Mouse (Mus musculus) spleen, adult 12 weeks (tissue): ENCODE measurements at regions not wholly inside any gene's neighbourhood (a gene's known extent, or its start where the extent isn't known, plus 50 kb on each side); places are given as distances from the start of the nearest gene placed in this dataset.

Source experiments
- DNase-seq: peaks from one replicate; pipeline ENCODE4 v3.0.0; 2022; ENCODE audit warnings: low spot score

DNA sequence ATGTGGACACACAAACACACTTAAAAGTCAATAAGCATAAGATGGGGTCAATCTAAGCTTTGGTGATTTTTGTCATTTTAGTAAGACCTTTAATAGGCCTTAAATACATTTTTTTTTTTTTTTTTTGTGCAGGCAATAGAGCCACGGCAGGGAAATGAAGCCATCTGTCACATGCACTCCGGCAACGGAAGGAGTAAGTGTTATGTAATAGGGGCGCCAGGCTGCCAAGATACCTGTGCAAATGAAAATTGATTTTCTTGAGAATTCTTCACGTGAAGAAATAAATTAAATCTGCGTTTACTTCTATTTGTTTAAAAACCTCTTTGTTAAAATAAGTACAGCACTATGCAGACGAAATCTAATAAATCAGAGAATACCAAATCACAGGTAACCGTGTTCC, 54.6 kb upstream of the Card11 start:
- DNase-seq, result no peak

DNA sequence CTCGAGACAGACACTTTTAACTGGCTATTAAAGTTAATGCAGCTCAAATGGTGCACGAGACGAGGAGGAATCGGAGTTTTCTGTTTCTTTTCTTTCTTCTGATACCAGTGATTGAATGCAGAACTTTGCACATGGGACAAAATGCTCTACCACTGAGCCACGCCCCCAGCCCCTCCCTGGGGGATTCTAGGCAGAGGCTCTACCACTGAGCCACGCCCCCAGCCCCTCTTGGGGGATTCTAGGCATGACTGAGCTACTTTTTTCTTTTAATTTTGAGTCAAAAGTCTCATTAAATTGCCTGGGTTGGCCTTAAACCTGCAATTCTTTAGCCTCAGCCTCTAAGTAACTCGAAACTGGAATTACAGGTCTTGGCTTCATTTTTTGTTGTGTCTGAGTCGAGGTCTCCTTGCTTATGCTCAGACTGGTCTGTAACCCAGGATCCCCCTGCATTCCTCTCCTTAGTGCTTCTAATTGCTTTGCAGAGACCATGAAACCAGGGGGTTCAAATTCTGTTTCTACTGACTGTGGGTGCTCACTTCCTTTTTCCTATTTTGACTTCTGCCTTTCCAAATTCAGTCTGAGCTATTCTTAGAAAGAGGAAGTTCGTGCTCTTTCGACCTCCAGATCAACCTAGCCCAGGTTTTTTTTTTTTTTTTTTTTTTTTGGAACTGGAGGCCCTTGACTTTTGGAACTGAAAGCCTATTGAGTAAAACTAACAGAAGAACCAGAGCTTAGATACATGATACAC, 55.4 kb upstream of the Card11 start:
- DNase-seq, result peak; percentile 11

DNA sequence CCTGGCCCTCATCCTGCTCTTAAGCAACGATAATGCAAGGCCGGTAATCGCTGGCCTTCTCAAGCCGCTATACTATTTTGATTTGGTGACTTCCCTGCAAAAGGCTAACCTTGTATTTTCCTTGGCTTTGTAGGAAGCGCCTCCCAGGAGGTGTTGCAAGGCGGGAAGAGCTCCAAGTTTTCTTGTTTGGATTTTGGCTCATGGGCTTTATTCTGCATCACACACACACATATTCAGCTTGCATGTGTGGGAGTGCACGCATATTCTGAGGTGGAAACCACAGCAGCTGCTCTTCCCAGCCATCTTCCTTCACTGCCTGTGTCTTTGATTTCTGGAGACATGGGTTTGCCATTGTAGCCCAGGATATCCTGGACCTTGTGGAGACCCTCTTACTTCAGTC, 57.8 kb upstream of the Card11 start:
- DNase-seq, result no peak

DNA sequence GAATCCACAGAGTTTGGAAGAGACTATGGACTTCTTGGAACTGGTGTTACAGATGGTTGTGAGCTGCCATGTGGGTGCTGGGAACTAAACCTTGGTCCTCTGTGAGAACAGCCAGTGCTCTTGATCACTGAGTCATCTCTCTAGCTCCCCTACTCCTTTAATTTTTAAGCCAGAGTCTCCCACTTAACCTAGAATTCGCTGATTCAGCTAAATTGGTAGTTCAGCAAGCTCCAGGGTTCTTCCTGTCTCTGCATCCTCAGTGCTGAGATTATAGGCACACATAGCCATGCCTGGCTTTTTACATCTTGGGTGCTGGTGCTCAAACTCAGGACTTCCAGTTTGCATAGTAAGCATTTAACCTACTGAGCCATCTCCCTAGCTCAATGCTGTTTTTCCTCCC, 58.5 kb upstream of the Card11 start:
- DNase-seq, result no peak

DNA sequence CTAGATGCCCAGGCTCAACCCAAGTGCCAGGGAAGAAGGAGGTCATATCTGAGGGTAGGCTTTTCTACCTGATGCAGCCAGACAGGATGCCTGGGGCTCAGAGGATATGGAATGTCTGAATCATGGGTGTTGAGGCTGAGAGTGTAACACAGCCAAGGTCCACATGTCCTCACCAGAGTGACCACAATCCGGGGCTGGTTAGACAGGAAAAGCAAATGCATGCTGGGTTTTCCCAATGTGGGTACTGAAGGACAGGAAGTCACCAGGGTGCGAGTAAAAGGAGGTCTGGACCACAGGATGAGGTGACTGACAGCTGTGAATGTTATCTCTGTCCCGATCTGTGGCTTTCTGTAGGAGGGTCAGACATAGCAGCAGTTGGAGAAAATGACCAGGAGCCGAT, 61.8 kb upstream of the Card11 start:
- DNase-seq, result no peak

DNA sequence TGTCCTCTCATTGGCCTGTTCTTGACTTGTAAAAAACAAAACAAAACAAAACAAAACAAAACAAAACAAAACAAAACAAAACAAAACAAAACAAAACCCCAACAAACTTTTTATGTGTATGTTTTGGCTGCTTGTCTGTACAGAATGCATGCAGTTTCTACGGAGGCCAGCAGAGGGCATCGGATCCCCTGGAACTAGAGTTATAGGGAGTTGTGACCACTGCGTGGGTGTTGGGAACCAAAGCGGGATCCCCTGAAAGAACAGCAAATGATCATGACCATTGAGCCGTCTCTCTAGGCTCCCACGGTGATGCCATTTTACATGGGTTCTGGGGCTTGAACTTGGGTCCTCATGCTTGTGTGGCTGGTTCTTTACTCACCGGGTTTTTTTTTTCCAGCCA, 67.2 kb upstream of the Card11 start:
- no peak for DNase-seq

DNA sequence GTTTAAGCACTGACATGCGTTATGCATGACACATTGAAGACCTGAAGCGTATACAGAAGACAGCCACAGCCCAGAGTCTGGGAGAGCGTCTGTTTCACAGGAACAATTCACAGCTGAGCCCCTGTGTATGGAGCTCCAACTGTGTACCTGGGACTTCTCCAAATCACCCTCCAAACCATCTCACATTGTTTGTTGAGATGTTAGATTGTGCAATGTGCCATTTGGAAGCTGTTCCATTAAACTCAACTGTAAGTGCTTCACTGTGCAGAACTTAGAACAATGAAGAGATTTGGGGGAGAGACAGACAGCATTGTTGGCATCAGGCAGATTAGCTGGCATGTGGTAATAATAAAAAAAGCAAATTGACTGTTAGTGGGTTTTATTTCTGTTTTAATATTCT, 74.1 kb upstream of the Card11 start:
- no peak for DNase-seq

DNA sequence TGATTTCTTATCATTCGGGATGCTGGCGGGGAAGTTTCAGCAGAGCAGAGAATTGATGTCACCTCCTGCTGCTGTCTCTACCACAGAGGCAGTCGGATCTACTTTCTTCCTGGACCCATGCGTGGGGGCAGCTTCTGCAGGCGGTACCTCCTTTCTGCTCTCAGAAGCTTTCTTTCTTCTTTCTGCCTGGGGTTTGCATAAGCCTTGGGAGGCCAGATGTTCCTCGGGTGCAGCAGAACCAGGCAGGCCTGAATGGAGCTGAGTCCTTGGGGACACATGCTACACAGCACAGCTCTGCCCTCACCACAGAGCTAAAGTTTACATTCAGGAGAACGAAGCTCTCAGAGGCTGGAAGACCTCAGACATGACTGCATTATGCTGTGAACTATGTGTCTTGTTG, 75.8 kb upstream of the Card11 start:
- DNase-seq, result no peak

DNA sequence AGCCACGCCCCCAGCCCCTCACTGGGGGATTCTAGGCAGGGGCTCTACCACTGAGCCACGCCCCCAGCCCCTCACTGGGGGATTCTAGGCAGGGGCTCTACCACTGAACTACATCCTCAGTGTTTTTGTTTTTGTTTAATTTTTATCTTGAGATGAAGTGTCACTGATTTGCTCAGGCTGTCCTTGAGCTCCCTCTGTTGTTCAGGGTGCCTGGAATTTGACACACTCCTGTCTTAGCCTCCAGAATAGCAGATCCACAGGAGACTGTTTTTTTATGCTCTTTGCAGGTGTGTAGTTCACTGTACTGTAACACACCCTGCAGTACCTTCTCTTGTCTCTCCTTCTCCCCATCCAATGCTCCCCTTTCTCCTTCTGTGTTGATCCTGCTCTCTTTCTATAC, 76.6 kb upstream of the Card11 start:
- no peak for DNase-seq

DNA sequence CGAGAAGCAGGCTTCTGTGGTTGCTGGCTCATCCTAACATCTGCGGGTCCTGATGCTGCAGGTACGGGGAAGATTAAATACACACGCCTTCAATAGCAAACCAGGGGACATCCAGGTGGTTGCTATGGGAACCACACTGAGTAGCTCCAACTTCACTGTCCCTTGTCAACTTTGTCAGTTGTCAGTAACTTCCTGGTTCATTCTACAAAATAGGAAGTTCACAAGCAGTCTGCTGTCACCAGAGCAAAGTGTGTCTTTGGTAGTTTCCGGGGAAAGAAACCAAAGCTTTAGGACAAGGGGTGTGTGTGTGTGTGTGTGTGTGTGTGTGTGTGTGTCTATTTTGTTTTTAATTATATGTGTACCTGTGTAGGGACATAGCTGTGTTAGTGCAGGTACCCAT, 80.5 kb upstream of the Card11 start:
- DNase-seq, result no peak

DNA sequence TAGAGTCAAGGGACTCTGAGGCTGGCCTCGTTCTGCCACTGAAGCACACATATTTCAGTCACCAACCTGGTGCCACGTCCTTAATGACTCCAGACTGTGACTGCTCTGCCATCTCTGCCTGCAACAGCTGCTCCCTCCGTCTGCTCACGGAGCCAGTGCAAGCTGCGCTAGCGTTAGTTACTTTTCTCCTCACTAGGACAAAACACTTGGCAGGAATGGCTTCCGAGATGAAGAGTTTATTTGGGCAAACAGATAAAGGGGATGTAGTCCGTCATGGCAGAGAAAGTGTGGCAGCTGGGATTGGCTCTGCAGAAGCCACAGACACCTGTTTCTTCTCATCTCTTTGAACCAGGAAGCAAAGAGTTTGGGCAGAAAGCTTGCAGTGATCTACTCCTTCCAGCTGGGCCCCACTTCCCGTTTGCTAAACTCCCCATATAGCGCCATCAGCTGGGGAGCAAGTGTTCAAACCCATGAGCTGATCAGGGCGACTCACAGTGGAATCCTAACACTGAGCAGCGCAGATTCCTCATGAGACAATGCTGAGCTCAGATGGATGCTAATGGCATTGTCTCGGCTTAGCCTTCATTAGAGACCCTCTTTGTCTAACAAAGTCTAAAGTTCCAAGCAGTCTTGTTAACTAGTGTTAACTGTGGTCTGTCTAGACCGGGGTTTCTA, 83.8 kb upstream of the Card11 start:
- no peak for DNase-seq

DNA sequence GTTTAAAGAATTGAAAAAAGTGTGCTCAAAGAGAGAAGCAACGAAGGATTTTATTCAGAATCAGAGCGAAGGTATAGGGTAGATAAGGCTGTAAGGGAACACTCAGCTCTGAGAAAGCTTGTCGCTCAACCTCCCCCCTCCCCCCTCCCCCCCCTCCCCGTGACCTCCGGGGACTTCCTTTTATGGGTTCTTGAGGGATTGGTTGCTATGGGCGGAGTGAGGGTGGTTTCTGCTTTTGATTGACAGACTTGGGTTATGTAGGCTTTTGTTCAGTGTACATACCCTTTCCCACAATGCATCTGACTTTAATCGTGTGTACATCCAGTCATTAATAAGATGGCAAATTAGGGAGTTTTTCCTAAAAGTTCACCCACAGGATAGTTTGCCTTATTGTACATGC, 84.4 kb upstream of the Card11 start:
- DNase-seq, result no peak

DNA sequence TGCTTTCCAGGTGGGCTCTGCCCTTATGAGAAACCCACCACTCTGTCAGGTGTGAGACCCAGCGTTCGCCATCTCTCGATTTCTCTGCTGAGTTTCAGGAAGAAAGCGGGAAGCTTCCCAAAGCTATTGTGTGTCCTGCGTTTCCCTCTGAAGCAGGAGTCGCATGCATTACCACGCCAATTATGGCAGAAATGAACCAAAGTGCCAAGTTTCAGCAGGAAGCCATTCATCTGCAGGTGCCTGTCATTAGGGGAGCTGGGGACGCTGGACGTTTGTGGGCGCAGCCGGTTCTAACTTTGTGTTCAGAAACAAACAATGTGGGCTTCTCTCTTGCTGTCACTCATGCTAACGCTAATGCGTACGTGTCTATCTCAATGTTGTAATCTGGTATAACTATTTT, 91.3 kb upstream of the Card11 start:
- no peak for DNase-seq

DNA sequence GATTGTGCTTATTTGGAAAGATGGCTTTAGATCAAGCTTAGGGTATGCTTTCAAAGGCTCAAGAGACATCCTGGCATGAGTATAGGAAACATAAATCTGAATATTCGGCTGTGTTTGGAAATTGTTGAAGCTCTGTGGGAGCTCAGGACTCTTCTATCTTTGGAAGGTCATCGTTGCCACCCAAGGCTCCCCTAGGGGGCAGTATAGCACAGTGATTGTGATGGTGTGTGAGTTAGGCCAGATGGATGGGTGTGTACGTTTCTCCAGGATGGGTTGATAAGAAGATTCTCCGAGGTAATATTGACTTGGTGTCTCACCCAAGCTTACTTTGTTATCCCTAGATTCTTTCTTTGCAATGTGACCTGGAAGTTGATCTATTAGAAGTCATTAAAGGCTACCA, 93.3 kb upstream of the Card11 start:
- no peak for DNase-seq

DNA sequence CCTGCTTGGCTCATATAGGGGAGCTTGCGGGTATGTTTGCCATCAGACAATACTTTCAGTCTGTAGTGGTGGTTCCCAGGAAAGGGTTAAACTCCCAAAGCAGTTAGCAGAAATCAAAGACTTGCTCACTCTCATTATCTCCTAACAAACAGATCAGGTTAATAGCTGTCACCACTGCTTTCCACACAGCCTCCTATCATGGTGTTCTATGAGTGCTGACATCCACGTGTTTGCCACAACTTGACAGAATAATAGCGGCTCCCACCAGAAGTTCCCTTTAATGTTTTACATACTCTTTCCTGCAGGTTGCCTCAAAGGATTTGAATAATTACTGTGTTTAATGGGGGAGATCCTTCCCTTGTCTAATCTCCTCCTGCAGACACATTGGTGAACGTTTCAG, 97.5 kb upstream of the Card11 start:
- no peak for DNase-seq

DNA sequence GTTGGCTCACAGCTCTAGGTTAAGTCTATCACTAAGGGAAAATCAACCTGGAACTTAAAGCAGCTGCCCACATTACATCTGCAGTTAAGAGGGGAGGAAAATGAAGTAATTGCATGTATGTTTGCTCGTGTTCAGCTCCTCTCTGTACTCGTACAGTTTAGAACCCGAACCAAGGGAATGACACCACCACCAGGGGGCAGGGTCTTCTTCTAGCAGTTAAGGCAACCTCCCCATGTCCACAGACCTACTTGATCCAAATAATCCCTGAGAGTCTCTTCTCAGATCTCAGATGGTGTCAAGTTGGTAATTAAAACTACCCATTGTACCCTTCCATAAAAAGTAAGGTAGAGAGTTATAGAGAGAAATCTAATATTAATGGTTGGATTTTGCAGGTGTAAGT, 111.3 kb upstream of the Card11 start:
- DNase-seq, result no peak

DNA sequence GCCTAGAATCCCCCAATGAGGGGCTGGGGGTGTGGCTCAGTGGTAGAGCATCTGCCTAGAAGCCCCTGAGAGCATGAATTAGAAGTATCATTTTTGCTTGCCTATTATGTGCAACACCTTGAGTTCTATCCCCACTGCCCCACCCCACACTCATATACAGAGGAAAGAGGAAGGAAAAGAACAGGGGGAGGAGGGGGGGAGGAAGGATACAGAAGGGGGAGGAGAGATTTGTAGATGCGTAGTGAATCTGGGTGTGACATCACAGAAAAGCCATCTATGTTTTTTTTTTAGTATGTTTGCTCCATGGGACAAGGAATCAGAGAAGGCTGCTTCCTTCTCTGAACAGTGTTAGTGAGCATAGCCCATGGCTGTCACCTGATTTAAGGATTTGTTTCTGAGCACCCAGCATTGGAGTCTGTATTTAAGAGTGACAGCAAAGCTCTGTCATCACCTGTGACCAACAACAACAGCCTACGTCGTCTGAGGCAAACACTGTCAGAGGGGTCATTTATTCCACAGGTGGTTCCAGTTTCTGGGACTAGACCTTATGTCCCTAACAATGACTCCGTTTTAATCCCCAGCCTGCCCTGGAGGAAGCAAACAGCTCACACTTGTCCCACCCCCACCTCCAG, 115.0 kb upstream of the Card11 start:
- no peak for DNase-seq

DNA sequence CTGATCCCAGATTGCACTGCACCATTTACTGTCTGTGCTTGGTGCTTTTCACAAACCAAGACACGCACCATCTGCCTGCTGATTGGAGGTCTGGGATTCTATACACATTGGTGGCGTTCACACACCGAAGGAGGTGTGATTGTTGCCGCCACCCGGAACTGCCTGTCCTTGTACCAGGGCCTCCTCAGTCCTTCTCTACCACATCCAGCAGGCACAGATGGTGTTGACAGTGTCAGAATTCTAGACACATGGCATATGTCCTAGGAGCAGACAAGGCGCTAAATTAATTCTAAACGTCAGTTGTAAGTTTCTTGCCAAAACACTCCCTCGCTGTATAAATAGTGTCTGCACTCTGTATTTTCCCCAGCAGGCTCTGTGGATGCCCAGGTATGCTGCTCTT, 115.6 kb upstream of the Card11 start:
- DNase-seq, result no peak

DNA sequence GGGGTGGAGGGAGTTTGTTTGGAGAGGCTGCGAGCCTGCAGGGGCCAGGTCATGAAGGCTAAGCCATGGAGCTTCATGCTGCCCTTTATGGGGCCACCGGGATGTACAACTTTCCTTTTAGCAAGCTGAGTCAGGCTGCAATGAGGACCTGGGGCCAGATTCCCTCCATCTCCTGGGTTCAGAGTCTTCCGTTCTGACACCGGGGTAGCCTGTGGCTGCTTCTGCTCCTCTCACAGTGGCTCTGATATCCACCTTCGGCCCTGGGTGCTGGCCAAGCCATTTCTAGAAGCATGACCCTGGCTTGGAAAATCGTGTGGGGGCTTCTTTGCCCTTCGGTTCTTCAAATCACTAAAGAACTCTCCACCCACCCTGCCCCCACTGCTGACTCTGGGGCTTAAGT, 115.4 kb upstream of the Sdk1 start:
- DNase-seq, result no peak

DNA sequence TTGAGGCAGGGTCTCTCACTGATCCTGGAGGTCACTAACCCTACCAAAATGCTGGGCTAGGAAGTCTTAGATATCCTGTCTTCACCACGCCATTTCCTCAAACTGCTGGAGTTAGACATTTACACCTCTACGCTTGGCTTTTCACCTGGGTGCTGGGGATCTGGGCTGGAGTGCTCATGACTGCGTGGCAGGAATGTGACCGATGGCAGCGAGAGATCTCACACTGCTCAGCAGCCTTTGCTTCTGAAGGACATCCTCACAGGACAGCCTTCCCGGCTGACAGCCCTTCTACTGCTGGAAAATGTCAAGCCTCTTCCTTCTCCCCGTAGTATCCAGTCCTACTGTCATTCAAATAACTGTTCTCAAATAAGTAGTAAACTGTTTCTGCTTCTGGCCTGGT, 114.8 kb upstream of the Sdk1 start:
- no peak for DNase-seq

DNA sequence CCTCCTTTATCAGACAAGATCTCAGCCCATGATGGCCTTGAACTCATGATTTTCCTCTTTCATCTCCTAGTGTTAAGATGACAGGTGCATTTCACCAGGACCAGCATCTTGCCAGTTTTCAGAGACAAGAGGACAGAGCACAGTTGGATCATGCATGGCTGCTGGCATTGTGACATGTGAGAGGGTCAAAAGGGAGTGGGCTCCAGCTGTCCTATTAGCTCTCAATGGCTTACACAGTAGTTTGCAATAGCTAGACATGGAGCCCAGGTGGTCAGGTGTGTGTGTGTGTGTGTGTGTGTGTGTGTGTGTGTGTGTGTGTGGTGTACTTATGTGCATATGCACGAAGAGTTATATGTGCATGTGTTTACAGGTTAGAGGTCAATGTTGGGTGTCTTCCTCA, 110.3 kb upstream of the Sdk1 start:
- no peak for DNase-seq

DNA sequence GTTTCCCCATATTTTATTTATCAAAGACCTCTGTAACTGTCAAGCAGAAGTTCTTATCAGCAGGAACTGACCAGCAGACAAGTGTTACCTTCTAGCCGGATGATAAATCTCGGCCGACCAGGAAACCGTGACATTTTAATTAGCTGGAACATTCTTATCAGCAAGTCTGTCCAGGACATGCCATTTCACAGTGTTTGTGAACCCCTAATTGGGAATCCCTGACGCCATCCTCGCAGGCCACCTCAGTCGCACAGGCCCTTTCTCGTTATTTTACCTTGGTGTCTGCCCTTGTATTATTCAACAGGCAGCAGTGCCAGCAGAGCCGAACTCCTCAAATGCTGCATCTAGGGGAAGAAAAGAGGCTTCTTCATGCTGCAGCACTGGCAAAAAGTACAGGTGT, 109.4 kb upstream of the Sdk1 start:
- no peak for DNase-seq

DNA sequence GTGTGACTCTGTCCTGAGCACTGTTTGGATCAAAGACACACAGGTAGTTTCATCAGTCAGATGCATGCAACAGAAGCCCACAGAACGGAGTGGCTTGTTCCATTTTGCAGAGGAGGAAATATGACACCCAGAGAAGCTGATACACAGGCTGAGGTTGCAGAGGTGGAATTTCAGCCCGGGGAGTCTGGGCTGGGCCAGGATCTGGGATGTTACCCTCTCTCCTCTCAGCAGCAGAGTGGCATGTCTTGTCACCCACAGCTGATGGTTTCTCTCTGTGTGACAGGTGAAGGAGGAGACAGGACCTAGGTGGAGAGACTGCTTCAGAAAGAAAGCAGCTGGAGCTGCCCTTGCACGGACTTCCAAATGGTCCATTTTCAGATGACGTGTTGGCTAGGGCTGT, 105.1 kb upstream of the Sdk1 start:
- DNase-seq, result no peak

DNA sequence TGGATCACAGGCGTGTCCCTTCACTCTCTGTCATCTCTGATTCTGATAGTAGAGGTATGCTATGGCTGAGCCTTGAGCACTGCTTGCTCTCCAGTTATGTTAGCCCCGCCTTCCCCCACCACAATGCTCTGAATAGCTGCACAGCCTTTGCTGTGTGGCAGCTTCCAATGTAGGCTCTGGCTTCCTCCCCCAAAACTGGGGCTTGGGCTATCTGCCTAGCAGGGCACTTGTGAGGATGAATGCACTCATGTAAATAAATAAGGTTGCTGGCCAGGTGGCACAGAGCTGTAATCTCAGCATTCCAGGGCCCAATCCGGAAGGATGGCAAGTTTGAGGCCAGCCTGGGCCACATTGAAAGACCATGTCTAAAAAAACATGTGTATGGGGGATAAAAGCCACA, 103.6 kb upstream of the Sdk1 start:
- no peak for DNase-seq
